Mouse (Mus musculus): Measurements from ENCODE around the gene Tmem121b.

The Tmem121b gene

DNA sequence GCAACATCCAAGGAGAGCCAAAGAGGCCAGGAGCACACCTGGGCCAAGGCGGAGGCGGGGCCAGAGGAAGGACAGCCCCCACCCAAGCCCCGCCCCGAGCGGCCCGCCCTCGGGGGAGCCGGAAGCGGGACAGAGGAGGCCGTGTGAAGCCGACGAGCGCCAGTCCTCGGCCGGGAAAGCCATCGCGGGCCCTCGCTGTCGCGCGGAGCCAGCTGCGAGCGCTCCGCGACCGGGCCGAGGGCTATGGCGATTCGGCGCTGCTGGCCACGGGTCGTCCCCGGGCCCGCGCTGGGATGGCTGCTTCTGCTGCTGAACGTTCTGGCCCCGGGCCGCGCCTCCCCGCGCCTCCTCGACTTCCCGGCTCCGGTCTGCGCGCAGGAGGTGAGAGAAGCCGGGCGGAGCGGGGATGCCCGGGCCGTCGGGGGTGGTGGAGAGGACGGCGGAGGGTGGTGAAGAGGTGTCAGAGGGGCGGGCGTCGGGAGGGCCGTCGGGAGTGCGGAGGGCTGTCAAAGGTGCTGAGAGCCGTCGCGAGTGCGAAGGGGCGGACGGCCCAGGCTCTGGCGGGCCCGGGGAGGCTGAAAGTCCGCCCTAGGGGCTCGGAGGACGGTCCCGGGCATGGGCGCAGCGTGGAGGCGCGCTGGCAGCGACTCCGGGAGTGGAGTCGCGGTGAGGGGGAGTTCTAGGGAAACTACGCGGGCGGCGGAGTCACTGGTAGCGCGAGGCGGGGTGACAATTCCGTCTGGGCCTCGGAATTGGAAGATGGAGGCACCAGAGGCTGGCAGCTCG lies 30.3 kb downstream of the Tmem121b start, which contains the start of gene Il17ra:
TSS of gene Il17ra (plus strand) at position 162 of the 786 bp plus-strand sequence.
- DNase-seq: peak; percentile 90

DNA sequence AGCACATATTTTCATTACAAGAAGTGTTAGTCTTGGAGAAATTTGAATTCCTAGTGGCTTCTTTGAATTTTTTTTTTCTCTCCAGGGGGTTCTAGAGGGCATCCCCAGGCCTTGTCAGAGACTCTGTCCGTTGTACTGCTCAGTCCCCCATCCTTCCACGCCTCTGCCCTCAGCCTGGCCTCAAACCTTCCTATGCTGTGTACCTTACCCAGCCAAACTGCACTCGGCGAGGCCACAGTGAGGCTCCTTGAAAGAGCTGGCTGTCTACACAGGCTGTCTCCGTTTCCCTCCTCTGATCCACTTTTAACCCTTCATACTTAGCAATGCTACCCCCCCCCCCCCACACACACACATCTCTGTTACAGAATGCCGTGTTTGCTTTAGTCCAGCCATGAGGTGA lies 31.4 kb downstream of the Tmem121b start:
- no peak for DNase-seq

DNA sequence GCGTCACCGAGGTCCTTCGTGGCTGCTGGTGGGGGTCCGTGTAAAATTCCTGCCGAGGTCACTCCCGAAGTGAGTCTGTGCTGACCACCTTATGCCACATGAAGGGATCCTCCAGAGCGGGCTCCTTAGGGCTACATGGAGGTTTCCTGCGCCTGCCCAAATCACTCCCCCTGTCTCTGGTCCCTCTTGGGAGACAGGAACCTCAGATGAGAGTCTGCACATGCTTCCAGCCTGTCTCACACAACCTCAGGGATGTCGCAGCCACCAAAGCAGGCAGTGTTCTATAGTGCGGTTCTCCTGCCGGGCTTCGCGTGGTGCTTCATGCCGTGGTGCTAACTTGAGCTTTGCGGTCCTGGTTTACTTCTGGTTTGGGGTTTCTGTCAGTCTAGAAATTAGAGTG lies 32.4 kb downstream of the Tmem121b start:
- no peak for DNase-seq

DNA sequence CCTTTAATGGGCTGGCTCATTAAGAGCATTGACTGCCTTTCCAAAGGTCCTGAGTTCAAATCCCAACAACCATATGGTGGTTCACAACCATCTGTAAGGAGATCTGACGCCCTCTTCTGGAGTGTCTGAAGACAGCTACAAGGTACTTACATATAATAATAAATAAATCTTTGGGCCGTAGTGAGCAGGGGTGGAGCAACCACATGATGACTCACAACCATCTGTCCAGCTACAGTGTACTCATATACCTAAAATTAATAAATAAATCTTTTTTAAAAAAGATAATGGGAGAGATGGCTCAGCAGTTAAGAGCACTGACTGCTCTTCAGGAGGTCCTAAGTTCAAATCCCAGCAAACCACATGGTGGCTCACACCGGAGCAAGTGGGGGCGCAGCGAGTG lies 35.9 kb downstream of the Tmem121b start:
- DNase-seq: no peak

DNA sequence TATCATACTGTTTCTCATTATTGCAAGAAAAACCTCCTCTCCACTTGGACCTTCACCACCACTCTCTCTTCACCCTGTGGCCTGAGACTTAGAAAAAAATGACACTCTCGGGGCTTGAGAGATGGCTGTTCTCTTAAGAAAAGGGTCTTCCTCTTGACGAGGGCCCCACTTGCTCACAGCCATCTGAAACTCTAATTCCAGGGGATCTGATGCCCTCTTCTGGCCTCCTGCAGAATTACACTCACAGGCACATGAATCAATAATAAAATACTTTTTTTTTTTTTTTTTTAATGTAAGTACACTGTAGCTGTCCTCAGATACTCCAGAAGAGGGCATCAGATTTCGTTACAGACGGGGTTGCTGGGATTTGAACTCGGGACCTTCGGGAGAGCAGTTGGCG lies 36.5 kb downstream of the Tmem121b start:
- DNase-seq: peak; percentile 61

DNA sequence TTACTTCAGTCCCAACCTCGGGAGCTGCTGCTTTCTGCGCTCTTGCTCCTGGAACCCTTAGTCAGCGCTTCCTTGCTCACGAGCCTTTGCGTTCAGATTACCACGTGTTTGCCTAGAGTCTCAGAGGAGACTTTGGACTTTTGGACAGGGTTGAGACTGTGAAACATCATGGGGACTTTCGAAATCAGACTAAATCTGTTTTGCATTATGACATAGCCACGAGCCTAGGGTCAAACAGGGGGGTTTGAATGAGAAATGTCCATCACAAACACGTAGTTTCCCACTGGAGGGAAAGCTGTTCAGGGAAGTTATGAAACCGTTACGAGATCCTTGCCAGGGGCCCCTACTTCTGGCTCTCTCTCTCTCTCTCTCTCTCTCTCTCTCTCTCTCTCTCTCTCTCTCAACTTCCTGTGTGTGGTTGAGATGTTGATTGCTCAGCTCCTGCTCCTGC lies 39.0 kb downstream of the Tmem121b start:
- DNase-seq: peak; percentile 84

DNA sequence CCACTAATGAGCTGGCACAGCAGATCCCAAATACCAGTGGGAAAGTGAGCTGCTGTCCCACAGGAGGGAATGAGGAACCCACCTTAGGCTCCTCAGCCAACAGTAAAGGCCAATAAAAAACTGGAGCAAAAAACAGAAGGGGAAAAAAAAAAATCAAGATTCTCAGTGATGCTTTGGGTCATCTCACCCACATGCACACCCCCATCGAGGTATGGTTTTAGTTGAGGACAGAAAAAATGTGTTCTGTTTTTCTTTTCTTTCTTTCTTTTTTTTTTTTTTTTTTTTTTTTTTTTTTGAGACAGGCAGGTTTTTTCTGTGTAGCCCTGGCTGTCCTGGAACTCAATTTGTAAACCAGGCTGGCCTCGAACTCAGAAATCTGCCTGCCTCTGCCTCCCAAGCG lies 40.1 kb downstream of the Tmem121b start:
- DNase-seq: no peak

DNA sequence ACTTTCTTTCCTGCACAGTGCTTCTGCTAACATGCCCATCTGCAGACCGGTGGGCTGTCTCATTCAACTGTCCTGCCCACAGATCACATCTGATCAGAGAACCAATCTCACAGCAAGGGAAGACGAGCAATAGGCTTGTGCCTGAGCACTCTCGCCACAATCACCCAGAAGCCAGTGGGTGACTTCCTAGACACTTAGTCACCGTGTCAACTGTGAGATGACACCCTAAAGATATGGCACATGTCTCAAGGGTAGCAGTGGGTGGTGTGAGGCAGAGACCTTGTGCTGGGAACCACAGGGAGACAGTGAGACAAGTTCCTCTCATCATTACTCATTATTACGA lies 40.5 kb downstream of the Tmem121b start:
- DNase-seq: no peak

DNA sequence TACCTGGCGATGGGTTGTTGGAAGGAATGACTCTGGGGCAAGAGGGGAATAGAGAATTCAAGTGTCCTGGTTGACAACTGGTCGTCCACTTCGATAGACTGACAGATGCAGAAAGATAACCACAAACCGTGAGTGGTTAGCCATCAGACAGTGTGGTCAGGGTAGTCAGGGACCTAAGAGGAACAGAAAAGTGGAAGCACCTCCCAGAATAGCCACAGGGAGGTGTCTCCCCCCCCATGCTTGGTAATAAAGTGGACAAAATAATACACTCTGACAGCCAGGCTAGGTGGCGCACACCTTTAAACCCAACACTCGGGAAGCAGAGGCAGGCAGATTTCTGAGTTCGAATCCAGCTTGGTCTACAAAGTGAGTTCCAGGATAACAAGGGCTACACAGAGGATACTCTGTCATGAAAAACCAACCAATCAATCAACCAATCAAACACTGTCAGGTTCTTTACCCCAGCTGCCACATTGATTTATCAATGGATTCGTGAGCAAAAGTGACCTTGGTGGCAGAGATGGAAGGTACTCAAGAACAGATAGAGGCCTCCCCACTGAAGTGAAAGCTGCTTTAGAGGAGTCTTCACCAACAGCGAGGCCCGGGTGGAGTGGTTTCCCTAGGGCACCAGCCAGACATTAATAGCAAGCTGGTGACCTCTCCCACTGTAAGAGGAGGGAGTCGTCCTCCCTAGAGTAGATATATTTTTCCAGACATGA lies 41.1 kb downstream of the Tmem121b start:
- DNase-seq: no peak

DNA sequence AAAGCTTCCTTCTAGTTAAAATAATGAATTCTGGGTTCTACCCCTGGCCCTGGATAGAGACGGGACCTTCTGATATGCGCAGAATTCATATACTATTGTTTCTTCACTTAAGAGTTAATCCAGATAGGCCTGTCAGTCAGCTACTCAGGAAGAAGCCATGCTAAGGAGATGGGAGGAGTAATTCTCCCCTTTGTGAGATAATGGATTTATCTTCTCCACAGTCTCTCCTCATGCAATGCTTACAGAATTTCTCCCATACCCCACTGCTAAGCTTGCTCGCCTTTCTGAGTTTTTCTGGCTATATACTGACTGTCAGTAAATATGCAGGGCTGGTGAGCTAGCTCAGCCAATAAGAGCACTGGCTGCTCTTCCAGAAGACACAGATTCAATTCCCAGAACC lies 43.4 kb downstream of the Tmem121b start:
- DNase-seq: no peak

DNA sequence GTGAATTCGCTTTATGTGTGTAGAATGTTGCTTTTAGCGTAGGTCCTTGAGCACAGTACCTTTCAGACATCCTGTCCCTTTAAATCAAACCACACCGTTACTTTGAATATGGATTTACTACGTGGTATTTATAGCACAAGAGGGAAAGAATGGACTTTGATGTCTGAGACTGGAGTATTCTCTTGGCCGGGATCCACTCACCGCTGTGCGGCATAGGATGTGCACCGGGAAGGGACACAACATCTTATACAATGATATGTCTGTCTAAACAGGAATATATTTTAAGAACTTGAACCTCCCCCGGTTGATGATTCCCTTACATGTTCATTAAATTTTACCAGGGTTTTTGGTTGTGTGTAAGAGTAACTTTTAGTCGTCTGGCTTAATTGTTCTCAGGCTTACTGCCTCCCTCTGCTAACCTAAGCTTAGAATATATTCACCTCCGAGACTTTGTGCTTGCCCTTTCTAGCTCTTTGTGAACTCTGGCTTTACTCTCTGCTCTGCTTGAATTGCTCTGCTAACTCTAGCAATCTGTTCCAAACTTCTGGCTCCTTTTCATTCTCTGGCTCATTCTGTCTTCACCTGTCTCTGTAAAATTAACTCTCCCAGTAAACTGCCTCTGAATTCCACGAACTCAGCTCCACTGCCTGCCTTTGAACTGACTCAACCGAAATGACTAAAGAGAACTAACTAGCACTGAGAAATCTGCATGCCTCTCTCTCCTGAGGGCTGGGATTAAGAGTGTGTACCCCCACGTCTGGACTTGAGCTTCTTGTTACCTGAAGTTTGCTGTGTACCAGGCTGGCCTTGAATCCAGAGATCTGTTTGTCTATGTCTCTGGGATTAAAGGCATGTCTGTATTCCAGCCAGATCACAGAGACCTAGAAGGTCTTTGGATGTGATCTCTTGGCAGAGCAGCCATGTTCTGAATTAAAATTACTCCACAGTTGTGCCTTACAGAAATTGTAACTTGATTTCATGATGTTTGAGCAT lies 49.9 kb downstream of the Tmem121b start:
- DNase-seq: peak; percentile 82

DNA sequence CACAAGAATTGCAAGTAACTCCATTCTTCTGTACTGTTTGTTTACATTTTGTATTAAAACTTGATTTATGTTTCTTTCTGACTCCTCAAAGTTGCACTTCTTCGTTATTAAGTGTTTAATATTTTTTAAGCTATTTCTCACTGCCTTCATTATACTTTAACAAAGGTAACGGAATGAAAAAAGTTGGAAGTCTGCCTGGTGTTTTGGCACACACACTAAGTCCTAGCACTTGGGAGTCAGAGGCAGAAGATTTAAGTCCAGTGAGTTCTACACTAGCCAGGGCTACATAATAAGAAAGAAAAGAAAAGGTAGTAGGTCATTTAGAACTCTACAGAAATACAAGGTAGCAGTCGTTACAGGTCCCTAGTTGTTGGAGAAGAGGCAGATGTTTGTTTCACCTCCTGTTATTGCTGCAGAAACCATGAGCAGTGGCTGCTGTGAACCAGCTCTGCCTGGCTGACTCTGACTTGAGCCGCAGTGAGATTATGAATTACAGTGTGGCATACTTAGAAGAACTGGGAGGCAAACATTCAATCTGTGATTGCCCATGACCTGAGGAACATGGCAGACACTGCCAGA lies 51.3 kb downstream of the Tmem121b start:
- peak; percentile 88 for DNase-seq
